Mouse (Mus musculus) naive thymus-derived CD4-positive, alpha-beta T cell, adult 2 months (primary cell): ENCODE measurements around the gene Dgki.

ENCODE experiments used
- DNase-seq: peaks from one replicate; pipeline ENCODE4 v3.0.0-alpha.2; 2011; ENCODE audit warnings: low read depth

Dgki gene

DNA sequence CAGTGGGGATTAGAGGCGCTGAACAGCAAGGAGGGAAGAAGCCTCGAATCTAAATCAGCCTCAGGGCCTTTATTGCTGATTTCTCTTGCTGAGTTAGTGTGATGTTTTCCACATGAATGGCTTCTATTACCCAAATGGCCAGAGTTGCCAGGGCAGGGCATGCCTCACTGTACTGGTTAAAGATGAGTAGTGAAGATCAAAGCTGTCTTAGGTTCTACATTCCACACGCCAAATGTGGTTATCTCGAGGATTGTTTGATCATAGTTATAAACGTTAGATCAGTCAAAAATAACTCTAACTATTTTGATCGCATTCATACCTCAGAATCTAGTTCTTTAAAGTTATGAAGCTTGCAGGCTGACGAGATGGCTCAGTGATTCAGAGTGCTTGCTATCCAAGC lies 59.8 kb downstream of the Dgki start:
- no peak for DNase-seq

DNA sequence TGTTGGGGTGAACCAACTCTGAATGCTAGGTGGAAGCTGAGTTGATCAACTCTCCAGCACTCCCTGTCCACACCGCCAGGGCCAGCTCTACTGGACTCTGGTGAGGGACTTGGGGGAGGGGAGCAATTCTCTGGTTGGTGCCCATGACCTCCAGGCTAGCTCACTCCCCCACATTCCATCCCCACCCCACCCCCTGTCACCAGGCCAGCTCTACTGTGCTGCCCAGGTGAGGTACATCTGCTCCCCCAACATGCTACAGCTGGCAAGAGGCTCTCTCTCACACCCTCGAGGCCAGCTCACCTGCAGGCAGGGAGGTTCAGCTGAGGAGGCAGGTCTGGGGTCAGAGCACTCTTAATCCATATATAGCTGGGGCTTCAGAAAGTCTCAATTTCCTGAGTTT lies 63.1 kb downstream of the Dgki start:
- no peak for DNase-seq

DNA sequence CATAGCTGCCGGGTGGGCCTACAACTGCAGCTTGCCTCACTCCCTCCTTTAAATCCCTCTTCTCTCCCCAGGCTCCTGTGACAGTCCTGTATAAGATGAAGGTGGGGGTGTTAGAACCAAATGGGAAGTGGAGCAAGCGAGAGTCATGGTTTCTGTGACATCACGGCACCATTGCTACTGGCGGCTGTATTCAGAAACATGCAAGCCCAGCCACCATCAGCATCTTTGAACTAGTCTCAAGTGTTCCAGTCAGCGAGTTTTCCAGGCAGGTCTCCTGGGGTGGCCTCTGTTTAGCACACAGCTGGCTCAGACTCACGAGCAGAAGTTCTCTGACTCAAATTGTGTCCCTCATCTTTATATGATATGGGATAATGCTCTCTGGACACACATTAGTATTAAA lies 68.8 kb downstream of the Dgki start:
- DNase-seq: no peak

DNA sequence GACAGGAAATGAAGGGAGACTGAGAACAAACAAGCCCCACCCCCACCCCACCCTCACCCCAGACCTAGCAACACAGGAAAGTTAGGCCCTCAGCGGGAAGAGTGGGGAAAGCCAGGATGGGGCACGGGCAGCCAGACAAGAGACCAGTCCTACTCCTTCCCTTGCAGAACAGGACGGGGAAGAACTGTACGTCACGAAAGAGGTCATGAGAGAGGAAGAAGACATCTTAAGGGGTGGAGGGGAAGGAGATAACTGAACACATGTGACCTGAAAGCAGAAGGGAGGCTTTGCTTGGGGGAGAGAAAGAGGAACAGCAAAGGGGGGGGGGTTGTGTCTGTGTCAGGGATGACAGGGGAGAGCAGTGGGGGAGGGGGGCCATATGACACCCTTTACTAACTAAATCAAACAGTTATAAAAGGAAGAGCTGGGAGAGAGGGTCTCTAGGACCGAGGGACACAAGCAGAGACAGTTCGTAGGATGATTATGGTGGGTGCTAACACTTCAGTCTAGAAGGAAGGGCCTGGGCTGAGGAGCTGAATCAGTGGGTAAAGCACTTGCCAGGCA lies 77.0 kb downstream of the Dgki start:
- no peak for DNase-seq

DNA sequence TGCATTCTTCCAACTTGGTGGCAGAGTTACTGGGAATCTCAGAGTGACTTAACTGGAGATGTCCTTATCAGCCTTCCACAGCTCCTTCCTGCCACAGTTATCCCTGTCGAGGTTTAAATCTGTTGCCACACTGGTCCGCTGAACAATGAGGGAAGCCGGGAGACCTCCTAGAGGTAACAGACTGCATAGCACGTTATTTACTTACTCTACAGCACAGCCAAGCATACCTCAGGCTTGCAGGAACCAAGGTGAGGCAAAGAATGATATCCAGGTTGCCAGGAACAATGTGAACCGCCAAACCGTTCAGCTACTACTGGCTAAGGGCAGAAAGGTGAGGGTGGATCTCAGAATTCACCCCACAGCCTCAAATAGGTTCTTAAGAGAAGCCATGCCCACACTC lies 78.0 kb downstream of the Dgki start:
- DNase-seq: no peak

DNA sequence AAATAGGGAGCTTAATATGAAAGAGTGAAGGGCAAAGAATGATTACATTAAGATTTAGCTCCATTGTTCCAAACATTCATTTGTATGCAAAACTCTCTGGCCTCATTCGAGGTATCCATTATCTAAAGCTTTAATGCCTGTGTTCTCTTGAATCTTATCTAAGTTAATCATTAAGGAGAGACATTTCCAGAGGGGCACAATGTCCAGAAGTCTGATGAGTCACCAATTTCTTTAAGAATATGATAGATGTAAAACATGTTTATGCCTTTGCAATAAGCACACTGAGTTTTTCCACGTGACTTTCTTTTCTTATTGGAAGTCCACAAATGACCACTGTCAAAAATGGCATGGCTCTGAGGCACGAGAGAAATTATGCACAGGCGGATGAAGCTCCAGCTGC lies 80.9 kb downstream of the Dgki start:
- no peak for DNase-seq

DNA sequence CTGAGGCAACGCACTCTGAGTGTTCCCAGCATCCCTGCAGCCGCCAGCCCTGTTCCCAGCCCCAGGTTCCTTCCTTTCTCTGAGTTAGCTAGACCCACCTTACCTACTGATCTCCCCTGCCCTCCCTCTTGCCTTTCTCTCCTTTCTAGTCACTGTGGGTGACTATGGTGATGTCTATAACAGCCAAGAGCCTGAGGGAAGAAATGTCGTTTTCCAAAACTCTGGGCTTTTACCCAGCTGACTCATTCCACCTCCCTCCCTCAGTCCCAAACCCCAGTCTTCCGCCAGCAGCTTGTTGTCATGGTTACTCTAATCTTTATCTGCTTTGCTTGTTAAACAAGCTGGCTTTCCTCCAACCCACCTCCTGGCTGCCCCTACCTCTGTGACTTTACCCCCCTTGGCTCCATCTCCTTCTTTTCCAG lies 83.6 kb downstream of the Dgki start:
- DNase-seq: no peak

DNA sequence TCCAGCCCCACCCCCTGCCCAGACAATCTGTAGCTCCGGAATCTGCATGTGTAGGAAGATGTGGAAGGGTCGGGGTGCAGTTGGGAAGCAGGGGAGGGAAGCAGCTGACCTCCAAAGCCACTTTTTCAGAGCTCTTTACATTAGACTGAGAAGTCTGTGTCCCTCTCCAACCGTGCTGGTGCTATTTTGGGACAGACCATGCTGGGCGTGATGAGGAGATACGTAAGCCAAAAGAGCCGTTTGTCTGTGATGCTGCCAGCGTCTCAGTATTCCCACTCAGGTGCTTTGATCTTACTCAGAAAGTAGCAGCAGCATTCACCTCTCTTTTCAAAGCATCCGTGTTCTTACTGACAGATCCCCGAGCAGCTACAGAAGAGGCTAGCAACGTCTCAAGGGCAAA lies 84.3 kb downstream of the Dgki start:
- no peak for DNase-seq

DNA sequence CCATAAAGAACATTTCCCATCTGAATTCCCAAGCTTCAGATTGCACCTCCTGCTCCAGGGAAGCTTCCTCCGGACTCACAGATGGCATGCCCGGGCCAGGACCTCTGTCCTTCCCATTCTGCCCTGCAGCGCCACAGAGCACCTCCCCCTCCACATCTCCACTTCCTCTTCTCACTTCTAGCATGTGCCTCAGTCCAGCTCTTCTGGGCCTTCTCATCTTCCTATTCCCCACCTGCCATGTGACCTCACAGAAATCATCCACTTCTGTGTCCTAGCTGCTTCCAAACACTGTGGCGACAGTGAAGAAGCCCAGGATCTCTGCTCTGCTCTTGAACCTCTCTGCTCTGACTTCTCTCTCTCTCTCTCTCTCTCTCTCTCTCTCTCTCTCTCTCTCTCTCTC lies 87.1 kb downstream of the Dgki start:
- DNase-seq: no peak

DNA sequence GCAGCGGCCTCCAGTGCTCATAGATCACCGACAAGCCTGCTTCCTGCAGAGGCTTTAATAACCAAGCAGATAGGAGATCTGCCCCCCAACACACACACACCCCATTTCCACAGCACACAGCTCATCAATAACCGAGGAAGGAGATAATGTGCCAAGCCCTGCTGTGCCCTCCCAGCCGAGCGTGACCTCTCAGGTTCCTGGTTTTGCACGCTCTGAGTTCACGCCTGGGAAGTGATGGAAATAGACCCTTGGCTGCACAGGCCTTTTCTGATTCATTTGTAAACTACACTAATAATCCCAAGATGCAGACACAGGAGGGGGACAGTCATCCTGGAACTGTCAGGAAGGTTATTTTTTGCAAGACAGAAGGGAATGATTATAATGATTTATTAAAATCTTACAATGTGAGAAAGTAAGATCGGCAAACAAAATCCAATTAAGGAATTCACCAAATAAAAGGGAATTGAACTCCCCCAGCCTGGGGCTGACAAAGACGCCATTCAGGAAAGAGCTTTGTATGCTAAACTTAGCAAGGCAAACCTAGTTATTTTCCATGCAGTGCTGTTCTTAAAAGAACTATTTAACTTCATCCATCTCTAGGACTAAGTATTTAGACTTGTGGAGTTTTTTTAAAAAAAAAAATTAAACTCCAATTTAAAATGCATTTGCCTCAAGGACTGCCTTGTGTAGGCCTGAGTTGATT lies 88.3 kb downstream of the Dgki start:
- DNase-seq: no peak

DNA sequence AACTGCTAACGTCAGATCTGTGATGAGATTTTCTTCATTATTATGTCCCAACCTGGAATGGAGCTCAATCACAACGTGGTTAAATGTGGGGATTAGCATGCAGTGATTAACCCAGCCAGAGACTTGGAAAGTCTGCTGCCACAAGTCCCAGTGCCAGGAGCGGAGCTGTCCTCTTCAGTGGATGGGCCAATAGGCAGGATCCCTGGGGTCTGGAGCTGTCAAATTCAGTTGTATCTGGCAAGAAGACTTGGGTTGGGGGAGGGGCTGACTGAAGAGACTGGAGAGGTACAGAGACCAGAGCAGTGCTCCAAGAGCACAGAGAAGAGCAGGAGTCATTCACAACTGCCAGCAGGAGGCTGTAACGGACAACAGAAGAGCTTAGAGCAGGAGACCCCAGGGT lies 97.1 kb downstream of the Dgki start:
- no peak for DNase-seq

DNA sequence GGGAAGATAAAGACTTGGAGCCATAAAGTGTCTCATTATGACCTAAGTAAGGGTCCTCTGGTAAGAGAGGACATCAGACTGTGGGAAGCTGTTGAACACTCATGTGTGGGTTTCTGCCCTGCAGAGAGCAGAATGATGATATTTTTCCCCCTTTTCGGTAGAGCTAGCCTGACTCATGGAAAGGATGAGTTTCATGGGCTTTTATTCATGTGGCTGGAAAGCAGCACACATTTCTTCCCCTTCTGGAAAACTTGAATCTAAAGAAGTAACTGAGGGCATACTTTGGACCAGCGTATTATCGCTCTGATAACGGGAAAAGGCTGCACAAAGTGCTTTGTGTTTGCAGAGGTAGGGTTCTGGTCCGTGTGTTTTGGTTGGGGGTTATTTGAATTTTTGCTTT lies 99.1 kb downstream of the Dgki start:
- DNase-seq: no peak

DNA sequence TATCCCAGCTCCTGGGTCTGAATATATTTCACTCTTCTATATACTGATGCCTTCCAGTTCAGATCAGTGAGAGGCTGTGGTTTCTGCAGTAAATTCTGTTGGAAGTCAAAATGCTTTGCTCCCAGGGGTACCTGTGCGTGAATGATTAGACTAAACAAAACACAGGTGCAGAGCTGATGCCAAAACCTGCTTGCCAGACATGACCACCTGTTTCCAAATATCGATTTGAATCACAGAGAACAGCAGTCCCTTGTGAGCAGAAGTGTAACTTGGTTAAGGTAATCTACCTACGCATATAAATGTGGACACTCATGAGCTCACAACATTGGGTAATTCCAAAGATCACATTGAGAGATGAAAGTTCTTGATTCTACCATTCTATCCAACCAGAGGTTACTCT lies 100.5 kb downstream of the Dgki start:
- no peak for DNase-seq

DNA sequence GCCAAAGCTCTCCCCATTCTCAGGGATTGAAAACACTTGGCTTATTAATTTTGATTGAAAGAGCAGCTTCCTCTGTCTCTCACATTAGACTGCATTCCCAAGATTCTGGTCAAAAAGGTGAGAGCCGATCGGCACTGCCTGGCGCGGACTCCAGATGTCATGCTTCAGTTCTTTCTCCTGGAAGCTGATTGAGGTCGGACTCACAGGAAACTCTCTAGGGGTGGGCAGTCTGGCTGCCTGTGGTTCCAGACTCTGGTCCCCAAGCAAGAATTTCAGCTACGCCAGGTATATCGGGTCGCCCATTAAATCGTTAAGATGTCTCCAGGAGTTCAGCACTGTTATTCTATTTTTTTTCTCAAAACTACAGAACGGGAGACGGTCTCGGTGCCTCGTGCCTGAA lies 102.2 kb downstream of the Dgki start:
- DNase-seq: no peak

DNA sequence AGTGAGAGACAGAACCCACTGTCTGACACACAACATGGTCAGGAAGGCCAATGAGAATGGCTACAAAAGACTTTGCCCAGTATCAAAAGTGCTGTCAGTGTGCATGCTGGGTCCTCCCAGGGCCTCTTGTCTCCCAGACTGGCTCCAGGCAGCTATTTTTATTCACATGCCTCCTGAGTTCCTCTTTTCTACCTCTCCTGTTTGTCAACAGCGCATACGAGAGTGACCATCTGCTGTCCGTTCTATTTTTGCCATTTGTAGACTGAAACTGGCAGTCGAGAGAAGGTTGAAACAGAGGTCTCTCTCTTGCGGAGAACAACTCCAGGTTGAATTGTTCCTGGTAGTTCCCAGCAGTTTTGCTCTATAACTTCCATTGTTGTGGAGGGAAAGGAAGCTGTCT lies 103.1 kb downstream of the Dgki start:
- DNase-seq: no peak

DNA sequence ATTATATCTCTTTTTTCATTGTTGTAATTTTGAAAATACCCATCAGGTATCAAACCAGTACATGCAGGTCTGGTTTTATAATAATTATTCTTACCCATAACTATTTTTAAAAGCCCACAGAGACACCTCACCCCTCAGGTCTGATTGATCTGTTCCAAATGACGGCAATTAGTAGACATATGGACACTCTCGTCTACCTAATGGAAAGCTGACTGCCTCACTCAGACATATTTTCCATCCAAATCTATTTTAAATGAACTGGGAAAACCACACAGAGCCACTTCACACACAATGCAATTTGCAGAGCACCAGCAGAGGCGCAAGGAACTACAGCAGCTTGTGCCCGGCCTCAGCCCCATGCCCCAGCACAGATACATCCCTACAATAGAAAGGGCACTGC lies 104.2 kb downstream of the Dgki start:
- DNase-seq: no peak

DNA sequence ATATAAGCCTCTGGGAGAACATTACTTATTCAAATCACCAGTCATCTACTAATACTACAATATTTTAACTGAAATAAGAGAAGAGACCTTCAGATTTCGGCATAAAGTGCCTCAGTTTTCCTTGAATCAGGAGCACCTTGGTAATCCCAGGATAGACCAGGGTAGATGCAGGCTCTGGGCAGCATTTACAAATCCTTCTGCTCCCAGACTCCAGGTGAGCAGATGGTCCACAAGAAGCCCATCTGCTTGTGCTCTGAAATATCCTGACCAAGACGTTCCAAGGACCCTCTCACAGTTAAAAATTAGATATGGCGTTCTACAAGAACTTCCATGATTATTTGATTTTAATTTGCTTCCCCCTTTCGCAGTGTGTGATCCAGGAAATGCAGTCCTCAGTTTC lies 118.0 kb downstream of the Dgki start:
- DNase-seq: no peak

DNA sequence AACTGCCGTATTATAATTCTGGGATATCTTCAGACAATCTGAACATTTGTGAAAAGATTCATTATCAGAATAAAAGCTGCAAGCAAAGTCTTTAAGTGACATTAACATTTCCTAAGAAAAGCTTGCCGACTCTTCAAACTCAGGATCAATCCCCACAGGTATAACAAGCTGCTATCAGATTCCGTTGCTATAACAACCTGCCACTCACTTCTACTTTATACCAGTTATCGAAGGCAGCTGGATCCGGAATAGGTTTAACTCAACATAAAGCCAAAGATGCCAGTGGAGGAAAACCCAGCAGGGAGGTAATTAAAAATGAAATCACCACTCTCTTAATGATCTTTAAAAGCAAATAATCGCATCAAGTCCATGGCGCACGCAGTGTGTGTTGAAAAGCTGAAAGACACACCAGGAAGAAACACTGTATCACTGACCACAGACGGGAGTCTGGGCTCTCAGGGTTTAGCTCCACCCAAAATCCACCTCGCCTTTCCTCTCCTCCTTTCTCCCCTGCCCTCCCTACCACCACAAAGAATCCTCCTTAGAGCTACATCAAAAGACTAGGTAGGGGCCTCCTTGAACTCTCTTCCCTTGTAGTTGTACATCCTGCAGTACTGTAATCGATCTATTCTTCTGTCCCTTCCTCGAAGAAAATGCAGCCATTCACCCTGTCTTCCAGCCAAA lies 128.7 kb downstream of the Dgki start:
- no peak for DNase-seq

DNA sequence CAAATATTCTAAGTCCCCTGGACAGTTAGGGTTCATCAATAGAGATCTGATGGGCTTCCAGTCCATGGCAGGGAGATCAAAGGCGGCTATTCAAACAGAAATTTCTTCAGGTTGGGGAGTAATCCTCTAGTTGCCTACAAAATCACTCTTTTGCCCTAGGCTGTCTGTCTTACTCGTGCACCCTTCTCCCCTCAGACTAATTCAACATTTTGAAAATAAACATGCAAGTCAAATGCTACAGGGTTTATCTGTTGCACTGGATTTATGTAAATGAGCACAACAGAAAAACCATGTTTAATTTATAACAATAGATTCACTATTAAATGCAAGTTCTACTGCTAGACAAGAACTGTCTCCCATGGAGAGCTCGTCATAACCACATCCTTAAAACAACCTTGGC lies 141.1 kb downstream of the Dgki start:
- DNase-seq: no peak

DNA sequence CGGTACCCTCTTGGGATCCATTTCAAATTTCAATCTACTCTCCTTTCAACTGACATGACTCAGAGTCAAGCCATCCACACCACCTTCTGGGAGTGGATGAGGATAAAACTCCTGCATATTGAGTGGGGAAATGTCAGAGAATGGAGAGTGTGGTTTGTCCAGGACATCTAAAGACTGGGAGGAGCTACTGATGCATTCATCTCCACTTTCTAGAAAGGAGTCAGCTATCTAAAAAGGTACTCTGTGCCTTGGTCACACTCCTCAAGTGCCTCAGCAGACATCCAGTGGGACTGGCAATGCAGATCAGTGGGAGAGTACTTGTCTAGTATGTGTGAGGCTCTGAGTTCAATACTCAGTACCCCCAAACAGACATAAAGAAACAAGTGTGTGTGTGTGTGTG lies 145.9 kb downstream of the Dgki start:
- DNase-seq: no peak

DNA sequence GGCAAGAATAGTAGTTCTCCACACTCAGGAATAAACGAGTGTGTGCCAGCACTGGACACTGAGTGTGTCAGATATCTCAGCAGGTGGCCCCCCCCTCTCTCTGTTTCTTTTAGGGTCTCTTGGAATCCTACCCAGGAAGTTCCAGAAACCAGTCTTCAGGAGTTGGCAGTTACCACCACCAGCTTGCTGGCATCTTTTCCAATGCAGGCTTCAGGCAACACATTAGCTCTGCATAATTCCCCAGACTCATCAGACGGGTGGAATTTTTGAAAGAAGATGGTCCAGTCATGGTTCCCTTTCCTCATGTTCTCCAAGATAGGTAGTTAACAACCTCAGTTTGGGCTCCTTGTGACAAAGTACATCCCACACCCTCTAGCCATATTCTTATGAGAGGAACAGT lies 149.5 kb downstream of the Dgki start:
- no peak for DNase-seq

DNA sequence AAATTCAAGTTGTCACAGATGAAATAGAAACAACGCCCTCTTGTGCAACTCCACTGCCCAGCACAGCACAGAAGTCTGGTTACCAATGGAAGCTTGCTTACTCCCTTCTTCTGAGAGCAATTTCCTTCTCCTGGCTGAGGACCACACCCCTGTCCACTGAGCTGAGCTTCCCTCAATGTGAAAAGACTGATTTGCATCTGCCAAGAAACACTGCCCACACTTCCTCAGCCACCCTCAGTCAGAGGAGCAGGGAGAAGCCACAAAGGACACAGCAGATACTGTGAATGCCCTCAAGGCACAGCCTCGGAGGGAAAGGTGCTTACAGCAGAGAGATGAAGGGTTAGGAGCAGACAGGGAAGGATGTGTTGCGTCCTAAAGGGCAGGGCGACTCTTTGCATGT lies 149.9 kb downstream of the Dgki start:
- no peak for DNase-seq

DNA sequence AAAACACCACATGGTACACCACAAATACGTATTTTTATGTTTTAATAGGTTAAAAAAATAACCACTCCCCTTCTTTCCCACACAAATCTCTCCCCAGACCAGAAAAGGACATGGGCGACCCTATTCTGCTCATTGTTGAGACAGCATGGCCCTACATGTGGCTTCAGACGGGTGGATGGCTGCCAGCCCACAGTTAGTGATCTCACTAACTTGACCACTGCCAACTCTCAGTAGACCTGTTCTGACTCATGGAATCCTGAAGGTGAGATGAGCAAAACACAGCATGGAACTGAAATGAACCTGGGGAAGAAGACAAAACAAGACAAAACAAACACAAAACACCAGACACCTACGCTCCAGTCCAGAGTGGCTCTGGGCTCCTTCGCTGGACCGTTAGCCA lies 150.8 kb downstream of the Dgki start:
- no peak for DNase-seq
